Mouse (Mus musculus): ENCODE measurements around the gene Smarcc2.

Smarcc2 gene

GRCm38 (mm10) chr10:128441324-128442119, 17.5 kb upstream of the Smarcc2 start:
- CTCF ChIA-PET: interaction anchor here (0.6 kb wide), 1 partner anchor 15 kb away, joined by 4 read pairs; no protein-coding TSS in a partner anchor

- CTCF ChIA-PET: no interaction called here
These were observed 16.3 kb upstream of the Smarcc2 start for GRCm38 (mm10) chr10:128442718-128443117.

- CTCF ChIA-PET: no interaction called here
These were observed 14.7 kb upstream of the Smarcc2 start for GRCm38 (mm10) chr10:128444354-128444753.

- CTCF ChIA-PET: no interaction called here
These were observed 13.6 kb upstream of the Smarcc2 start for GRCm38 (mm10) chr10:128445407-128445806.

- CTCF ChIA-PET: interaction anchor here (0.6 kb wide), 1 partner anchor 38 kb away, joined by 4 read pairs; no protein-coding TSS in a partner anchor
These were observed 8.0 kb upstream of the Smarcc2 start for GRCm38 (mm10) chr10:128451014-128451413.

GRCm38 (mm10) chr10:128454471-128454870, 4.6 kb upstream of the Smarcc2 start:
- CTCF ChIA-PET: interaction anchor here (0.6 to 1.7 kb wide), 4 partner anchors 43 to 127 kb away, joined by 3 to 11 read pairs (median 4); partner anchors contain the start of genes Nabp2 and Rnf41

GRCm38 (mm10) chr10:128455280-128455679, 3.8 kb upstream of the Smarcc2 start:
- CTCF ChIA-PET: interaction anchor here (0.7 to 1.7 kb wide), 4 partner anchors 15 to 119 kb away, joined by 3 to 11 read pairs (median 4); partner anchors contain the start of genes Nabp2 and Rnf41

GRCm38 (mm10) chr10:128457676-128458075, 1.4 kb upstream of the Smarcc2 start:
- CTCF ChIA-PET: interaction anchor here (0.5 kb wide), 1 partner anchor 281 kb away, joined by 6 read pairs; no protein-coding TSS in a partner anchor

GRCm38 (mm10) chr10:128458348-128458718, 715 bp upstream of the Smarcc2 start:
- CTCF ChIA-PET: no interaction called here

- CTCF ChIA-PET: interaction anchor here (0.6 to 0.7 kb wide), 3 partner anchors 25 to 242 kb away, joined by 3 to 9 read pairs (median 3); no protein-coding TSS in a partner anchor
These were observed 591 bp downstream of the Smarcc2 start for GRCm38 (mm10) chr10:128459409-128460269.

GRCm38 (mm10) chr10:128460270-128460630, 1.2 kb downstream of the Smarcc2 start:
- CTCF ChIA-PET: interaction anchor here (0.6 to 0.7 kb wide), 2 partner anchors 24 to 240 kb away, joined by 3 to 9 read pairs; no protein-coding TSS in a partner anchor

GRCm38 (mm10) chr10:128474366-128474765, 15.3 kb downstream of the Smarcc2 start:
- CTCF ChIA-PET: no interaction called here

- CTCF ChIA-PET: interaction anchor here (0.7 kb wide), 1 partner anchor 136 kb away, joined by 9 read pairs; no protein-coding TSS in a partner anchor
These were observed 27.3 kb downstream of the Smarcc2 start for GRCm38 (mm10) chr10:128486370-128486769.

GRCm38 (mm10) chr10:128487861-128488712, 29.0 kb downstream of the Smarcc2 start:
- CTCF ChIA-PET: interaction anchor here (0.6 to 0.7 kb wide), 2 partner anchors 26 to 41 kb away, joined by 3 to 5 read pairs; no protein-coding TSS in a partner anchor

- CTCF ChIA-PET: interaction anchor here (0.5 to 0.7 kb wide), 3 partner anchors 25 to 211 kb away, joined by 3 to 4 read pairs (median 3); no protein-coding TSS in a partner anchor
These were observed 29.7 kb downstream of the Smarcc2 start for GRCm38 (mm10) chr10:128488776-128489175.

GRCm38 (mm10) chr10:128489380-128489779, 30.3 kb downstream of the Smarcc2 start:
- CTCF ChIA-PET: interaction anchor here (0.5 to 0.7 kb wide), 2 partner anchors 39 to 212 kb away, joined by 3 to 4 read pairs; no protein-coding TSS in a partner anchor

GRCm38 (mm10) chr10:128489785-128490184, 30.7 kb downstream of the Smarcc2 start:
- CTCF ChIA-PET: interaction anchor here (0.6 to 1.0 kb wide), 3 partner anchors 8 to 125 kb away, joined by 3 to 4 read pairs (median 3); partner anchors contain the start of gene Myl6b

GRCm38 (mm10) chr10:128490232-128490631, 31.2 kb downstream of the Smarcc2 start:
- CTCF ChIA-PET: interaction anchor here (0.6 to 1.0 kb wide), 3 partner anchors 8 to 125 kb away, joined by 3 to 4 read pairs (median 3); partner anchors contain the start of gene Myl6b

- CTCF ChIA-PET: interaction anchor here (0.5 to 1.0 kb wide), 2 partner anchors 7 to 156 kb away, joined by 3 to 5 read pairs; partner anchors contain the start of gene Myl6b
These were observed 31.9 kb downstream of the Smarcc2 start for GRCm38 (mm10) chr10:128490912-128491311.

- CTCF ChIA-PET: no interaction called here
These were observed 32.4 kb downstream of the Smarcc2 start for GRCm38 (mm10) chr10:128491495-128491894.

All from spleen, embryonic (tissue).